Mouse (Mus musculus) kidney, adult 9 months (tissue): Measurements from ENCODE around the gene Cdk15.

Experiments used
- DNase-seq: peaks from one replicate; pipeline ENCODE4 v3.0.0; 2022

Cdk15 gene

GRCm38 (mm10) chr1:59332737-59333385 is 76.2 kb downstream of the Cdk15 start:
- no peak for DNase-seq

- DNase-seq: no peak
Measured at GRCm38 (mm10) chr1:59333386-59333759, 76.7 kb downstream of the Cdk15 start.

GRCm38 (mm10) chr1:59333860-59334561 is 77.3 kb downstream of the Cdk15 start:
- DNase-seq: no peak

- DNase-seq: peak; percentile 68
Measured at GRCm38 (mm10) chr1:59334562-59334890, 77.8 kb downstream of the Cdk15 start.

GRCm38 (mm10) chr1:59336256-59336655 is 79.5 kb downstream of the Cdk15 start:
- no peak for DNase-seq

GRCm38 (mm10) chr1:59340814-59341588 is 84.3 kb downstream of the Cdk15 start:
- DNase-seq: no peak

GRCm38 (mm10) chr1:59341697-59342096 is 85.0 kb downstream of the Cdk15 start:
- DNase-seq: no peak

- no peak for DNase-seq
Measured at GRCm38 (mm10) chr1:59342146-59342545, 85.4 kb downstream of the Cdk15 start.

GRCm38 (mm10) chr1:59352706-59353105 is 96.0 kb downstream of the Cdk15 start:
- no peak for DNase-seq

- no peak for DNase-seq
Measured at GRCm38 (mm10) chr1:59355440-59355839, 98.7 kb downstream of the Cdk15 start.

GRCm38 (mm10) chr1:59359136-59359535 is 102.4 kb downstream of the Cdk15 start:
- DNase-seq: no peak

GRCm38 (mm10) chr1:59360834-59361233 is 104.1 kb downstream of the Cdk15 start:
- DNase-seq: no peak

GRCm38 (mm10) chr1:59361460-59361859 is 104.8 kb downstream of the Cdk15 start:
- no peak for DNase-seq

GRCm38 (mm10) chr1:59361966-59362365 is 105.3 kb downstream of the Cdk15 start:
- DNase-seq: no peak

- no peak for DNase-seq
Measured at GRCm38 (mm10) chr1:59364463-59365040, 107.8 kb downstream of the Cdk15 start.

GRCm38 (mm10) chr1:59367928-59368648 is 111.4 kb downstream of the Cdk15 start:
- no peak for DNase-seq

- DNase-seq: no peak
Measured at GRCm38 (mm10) chr1:59368649-59369319, 112.1 kb downstream of the Cdk15 start.

- no peak for DNase-seq
Measured at GRCm38 (mm10) chr1:59369320-59369685, 112.6 kb downstream of the Cdk15 start.

- DNase-seq: no peak
Measured at GRCm38 (mm10) chr1:59370355-59370950, 113.7 kb downstream of the Cdk15 start.

GRCm38 (mm10) chr1:59376021-59376548 is 119.4 kb downstream of the Cdk15 start:
- DNase-seq: no peak

GRCm38 (mm10) chr1:59376557-59376956 is 119.9 kb downstream of the Cdk15 start:
- no peak for DNase-seq

GRCm38 (mm10) chr1:59377312-59377711 is 120.6 kb downstream of the Cdk15 start:
- no peak for DNase-seq
